Mouse (Mus musculus) bone marrow macrophage, adult 2 months (primary cell): ENCODE data around the gene Nfib. TPM values are rescaled to one million over a fixed set of nuclear protein-coding genes. Genes with fewer than 3 reads are reported as not detected.

Experiments
- H3K27ac ChIP-seq: 2 replicates; pipeline ENCODE4 v1.5.1; 2012; ENCODE audit warnings: low read depth, low read length; ENCODE audit not compliant: insufficient read depth
- H3K4me1 ChIP-seq: 2 replicates; pipeline ENCODE4 v1.6.1; 2012; ENCODE audit warnings: low read length; ENCODE audit not compliant: control insufficient read depth, insufficient read depth
- H3K4me3 ChIP-seq: 2 replicates; pipeline ENCODE4 v1.5.1; 2012; ENCODE audit warnings: mild to moderate bottlenecking, low read length, moderate library complexity; ENCODE audit not compliant: insufficient read depth
- CTCF ChIP-seq: IDR thresholded peaks from 2 replicates; pipeline ENCODE4 v1.5.1; 2012; ENCODE audit warnings: low read depth, mild to moderate bottlenecking, low read length, moderate library complexity
- POLR2A ChIP-seq: IDR thresholded peaks from 2 replicates; pipeline ENCODE4 v1.6.1; 2012; ENCODE audit warnings: mild to moderate bottlenecking, low read depth, low read length, borderline replicate concordance
- polyA plus RNA-seq: library from polyadenylated mRNA; stranded (reverse); fragments of >200 nt; gene quantifications from 2 replicates; pipeline ENCODE4 v1.2.4, GENCODE M21; 2012; ENCODE audit not compliant: missing spikeins, insufficient read depth, insufficient read length

Gene Nfib
- polyA plus RNA-seq, 1 experiment, result 0.56 TPM

- H3K27ac ChIP-seq, result no peak overlapping the region
- no peaks in the 10 kb centered on the region for H3K4me1 ChIP-seq
- no peak overlapping the region for H3K4me3 ChIP-seq
- TF ChIP-seq CTCF (no peak), POLR2A (no peak)
Measured at GRCm38 (mm10) chr4:82387620-82388019, 317.9 kb downstream of the Nfib start.

DNA sequence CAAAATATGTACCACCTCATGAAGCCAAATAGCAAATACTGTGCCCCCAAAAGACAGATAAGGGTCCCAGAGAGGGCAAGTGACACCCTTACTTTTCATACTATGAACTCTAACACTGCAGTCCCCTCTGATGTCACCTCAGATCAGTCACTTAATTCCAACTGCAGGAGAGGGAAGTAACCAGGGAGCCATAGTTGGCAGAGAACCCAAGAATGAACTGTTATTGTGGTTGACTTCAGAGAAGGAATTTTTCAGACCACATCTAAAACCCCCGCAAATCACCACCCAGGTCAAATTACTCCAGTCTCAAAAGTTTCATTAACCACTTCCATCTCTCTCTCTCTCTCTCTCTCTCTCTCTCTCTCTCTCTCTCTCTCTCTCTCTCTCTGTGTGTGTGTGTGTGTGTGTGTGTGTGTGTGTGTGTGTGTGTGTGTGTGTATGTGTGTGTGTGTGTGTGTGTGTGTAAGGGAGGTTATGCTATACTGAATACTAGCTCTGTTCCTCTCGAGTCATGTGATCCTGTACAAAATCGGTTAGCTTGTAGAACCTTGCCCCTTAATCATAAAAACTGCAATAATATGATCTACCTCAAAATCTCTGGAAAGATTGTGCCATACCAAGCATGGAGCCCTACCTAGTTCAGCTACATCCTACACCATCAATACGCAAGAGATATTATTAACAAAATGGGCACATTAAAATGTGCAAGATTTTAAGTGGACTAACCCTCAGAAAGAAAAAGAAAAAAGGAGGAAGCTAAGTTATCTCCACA, 319.1 kb downstream of the Nfib start:
- Histone ChIP-seq H3K4me1 (no peaks in the 10 kb centered on the region), H3K4me3 (no peak overlapping the region), H3K27ac (no peak overlapping the region)
- TF ChIP-seq CTCF (no peak), POLR2A (no peak)

GRCm38 (mm10) chr4:82385638-82386037, 319.9 kb downstream of the Nfib start:
- no peak for TF ChIP-seq POLR2A
- TF ChIP-seq CTCF, result no peak
- H3K27ac ChIP-seq, result no peak overlapping the region
- H3K4me1 ChIP-seq, result no peaks in the 10 kb centered on the region

DNA sequence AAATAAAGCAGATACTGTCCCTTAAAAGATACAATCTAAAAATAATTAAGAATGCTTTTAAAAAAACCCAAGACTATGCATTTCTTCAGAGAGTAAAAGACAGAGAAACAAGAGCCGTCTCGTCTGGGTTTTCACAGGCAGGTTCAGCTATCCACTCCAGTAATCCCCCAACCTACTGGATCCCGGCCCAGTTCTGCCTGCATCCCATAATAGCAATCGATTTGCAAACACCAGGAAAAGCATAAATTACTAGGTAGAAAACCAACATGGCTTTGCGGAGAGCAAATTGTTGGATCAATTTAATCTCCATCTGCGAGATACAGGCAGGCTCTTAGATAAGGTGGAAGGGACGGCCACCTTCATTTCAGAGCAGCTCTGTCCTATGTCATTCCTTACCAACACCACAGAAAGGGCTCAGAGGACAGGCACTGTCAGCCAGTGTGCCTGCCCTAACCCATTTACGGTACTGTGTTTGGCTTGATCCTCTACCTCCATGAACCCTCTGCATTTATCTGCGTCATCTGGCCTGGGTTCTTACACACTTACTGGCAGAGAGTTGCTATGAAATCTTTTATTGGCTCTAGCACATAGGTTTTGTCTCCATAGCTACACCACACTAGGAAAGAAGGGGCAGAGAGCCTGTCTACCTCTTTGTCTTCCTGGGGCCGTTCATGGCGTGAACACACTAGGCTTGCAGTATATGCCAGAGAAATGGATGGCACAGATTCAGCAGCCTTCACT, 321.4 kb downstream of the Nfib start:
- Histone ChIP-seq H3K4me1 (no peaks in the 10 kb centered on the region), H3K4me3 (no peak overlapping the region), H3K27ac (no peak overlapping the region)
- TF ChIP-seq CTCF (no peak), POLR2A (no peak)

More at GRCm38 (mm10) chr4:82385638-82386037, 319.9 kb downstream of the Nfib start:
- H3K4me3 ChIP-seq, result no peak overlapping the region

DNA sequence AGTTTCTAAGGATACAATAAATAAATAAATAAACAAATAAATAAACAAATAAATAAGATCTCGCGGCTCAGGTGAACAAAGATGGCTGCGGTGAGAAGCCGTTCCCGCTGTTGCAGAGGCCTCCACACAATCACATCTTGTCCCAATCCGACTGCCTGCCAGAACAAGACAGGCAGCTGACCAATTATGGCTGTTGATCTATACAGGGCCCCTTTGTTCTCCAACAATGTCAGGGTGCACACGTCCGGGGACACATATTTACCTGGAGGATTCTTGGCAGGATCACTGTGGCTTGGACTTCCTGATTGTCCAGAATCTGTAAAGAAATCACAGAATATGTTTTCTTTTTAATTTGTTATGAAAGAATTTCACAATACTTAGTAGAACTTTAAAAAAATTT, 322.2 kb downstream of the Nfib start:
- TF ChIP-seq POLR2A (no peak), CTCF (no peak)
- no peak overlapping the region for H3K27ac ChIP-seq

DNA sequence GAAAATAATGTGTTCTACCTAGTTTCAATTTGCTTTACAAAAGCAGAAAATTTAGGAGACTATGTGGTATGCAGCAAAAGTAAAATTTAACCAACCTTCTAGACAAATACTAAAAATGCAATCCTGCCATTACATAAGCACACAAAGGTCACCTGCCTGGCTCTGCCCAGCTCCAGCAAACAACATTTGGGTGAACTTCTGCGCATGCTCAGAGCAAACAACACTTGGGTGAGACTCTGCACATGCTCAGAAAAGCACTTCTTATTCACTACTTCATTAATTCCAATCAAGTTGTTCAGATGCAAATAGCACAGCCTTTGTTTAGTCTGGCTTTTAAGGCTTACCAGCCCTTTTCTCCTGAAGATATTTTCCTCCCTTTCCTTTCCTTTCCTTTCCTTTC, 323.8 kb downstream of the Nfib start:
- TF ChIP-seq POLR2A (no peak), CTCF (no peak)
- H3K27ac ChIP-seq, result no peak overlapping the region

More for the DNA sequence above, 322.2 kb downstream of the Nfib start:
- Histone ChIP-seq H3K4me3 (no peak overlapping the region), H3K4me1 (no peaks in the 10 kb centered on the region)

DNA sequence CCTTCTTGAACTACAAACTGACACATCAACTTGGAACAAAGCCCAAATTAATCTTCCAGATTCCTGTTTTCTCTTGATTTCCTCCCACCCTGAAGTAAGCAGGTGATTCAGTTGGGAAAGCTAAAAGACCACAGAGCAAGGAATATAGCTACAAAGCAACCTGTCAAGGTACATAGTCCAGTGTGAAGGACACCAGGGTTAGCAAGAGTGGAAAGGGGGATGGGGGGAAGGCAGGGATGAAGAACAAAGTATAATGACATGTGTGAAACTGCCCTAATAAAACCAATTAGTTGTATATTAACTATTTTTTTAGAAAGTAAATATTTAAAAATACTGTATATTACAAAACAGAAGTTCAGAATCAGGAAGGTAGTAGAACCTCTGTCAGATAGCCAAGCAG, 325.0 kb downstream of the Nfib start:
- Histone ChIP-seq H3K27ac (no peak overlapping the region), H3K4me1 (no peaks in the 10 kb centered on the region)
- no peak for TF ChIP-seq POLR2A
- no peak for TF ChIP-seq CTCF

More for the DNA sequence above, 323.8 kb downstream of the Nfib start:
- Histone ChIP-seq H3K4me3 (no peak overlapping the region), H3K4me1 (no peaks in the 10 kb centered on the region)

DNA sequence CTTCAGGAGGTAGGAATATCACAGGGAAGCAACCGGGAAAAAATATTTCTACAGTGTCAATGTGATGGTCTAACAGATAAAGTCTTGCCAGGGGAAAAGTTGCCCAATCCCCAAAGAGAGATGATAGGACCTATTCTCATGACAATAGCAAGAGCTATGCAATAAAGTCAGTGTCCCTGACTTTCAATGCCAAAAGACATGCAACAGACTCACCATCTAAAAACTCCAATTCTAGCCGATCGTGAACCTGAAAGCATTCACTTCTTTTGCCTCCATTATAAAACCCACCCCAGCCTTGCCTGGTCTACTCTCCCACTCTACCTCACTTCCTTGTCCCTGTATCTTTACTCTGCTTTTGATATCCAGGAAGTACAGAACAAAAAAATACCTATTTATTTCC, 327.5 kb downstream of the Nfib start:
- TF ChIP-seq POLR2A, result no peak
- TF ChIP-seq CTCF, result no peak

More for the DNA sequence above, 325.0 kb downstream of the Nfib start:
- no peak overlapping the region for H3K4me3 ChIP-seq

DNA sequence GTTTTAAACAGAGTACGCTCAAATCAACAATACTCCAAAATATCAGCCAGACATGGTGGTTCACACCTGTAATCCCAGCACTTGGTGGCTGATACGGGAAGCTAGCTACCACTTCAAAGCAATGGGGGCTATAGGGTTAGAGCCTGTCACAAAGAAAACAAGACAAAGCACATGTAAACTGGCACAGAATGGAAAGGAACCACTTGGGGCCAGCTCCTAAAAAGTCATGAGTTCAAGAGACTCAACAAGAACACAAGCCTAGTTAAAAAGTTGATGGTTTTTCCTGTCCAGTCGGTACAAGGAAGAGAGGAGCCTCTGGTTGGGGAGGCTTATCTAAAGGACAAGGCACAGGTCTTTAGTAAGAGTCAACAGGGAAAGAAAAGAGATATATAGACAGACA, 327.9 kb downstream of the Nfib start:
- Histone ChIP-seq H3K27ac (no peak overlapping the region), H3K4me3 (no peak overlapping the region), H3K4me1 (no peaks in the 10 kb centered on the region)
- TF ChIP-seq POLR2A, result no peak
- no peak for TF ChIP-seq CTCF

More for the DNA sequence above, 327.5 kb downstream of the Nfib start:
- Histone ChIP-seq H3K4me1 (no peaks in the 10 kb centered on the region), H3K4me3 (no peak overlapping the region), H3K27ac (no peak overlapping the region)

DNA sequence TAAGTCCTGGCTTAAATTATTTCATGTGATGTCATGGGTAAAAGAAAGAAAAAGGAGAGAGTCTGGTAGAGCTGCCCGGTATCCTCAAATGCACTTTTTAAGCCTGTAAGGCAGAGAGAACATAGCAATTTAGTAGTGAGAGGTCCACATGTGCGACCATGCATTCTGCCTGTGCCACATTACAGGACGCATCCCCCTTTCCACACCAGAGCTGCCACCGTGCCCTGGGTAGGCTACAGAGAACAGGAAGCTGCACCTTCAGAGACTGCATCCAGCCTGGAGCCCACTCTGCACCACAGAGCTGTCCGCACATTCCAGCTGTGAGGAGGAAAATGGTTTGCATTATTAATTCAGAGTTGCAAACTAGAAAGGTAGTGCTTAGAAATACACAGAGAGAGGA, 331.0 kb downstream of the Nfib start:
- no peak overlapping the region for H3K27ac ChIP-seq
- H3K4me3 ChIP-seq, result no peak overlapping the region
- H3K4me1 ChIP-seq, result no peaks in the 10 kb centered on the region
- TF ChIP-seq CTCF (no peak), POLR2A (no peak)
